Mouse (Mus musculus): ENCODE data around the gene Susd4. TPM values are rescaled to one million over a fixed set of nuclear protein-coding genes. Genes with fewer than 3 reads are reported as not detected.

Susd4 gene
- polyA plus RNA-seq, 1 experiment, result not detected

DNA sequence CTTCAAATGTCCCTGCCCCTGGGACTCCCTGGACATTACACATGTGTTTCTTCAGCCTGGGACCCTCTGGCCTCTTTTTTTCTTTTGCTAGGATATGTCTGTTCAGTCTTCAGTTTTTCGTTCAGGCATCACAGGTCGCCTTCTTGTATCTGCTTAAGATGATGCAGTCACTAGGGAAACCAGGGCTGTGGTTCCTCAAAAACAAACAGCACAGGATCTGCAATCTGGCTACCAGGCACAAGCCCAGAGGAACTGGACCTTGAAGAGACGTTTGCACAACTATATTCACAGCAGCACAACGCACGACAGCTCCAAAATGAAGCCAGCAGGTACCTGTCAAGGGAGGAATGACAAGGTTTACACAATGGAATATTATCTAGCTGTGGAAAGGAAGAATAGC lies 145.9 kb downstream of the Susd4 start:
- peaks cover 19% of the 10 kb centered on the region for H3K4me1 ChIP-seq (ENCODE audit: control insufficient read depth, insufficient read depth, low read length)
- H3K4me3 ChIP-seq (ENCODE audit: insufficient read depth, low read depth, low read length), result no peak overlapping the region
- WGBS, result 87% methylated on average over 5 of the region's 5 CpGs
- H3K27ac ChIP-seq (ENCODE audit: insufficient read depth, low read depth, low read length), result no peak overlapping the region
- TF ChIP-seq POLR2A (IDR thresholded peaks at IDR 0.05; ENCODE audit: insufficient read depth, low read depth, low read length) (no peak), CTCF (IDR thresholded peaks at IDR 0.05; ENCODE audit: insufficient read depth, low read depth, low read length) (no peak)

DNA sequence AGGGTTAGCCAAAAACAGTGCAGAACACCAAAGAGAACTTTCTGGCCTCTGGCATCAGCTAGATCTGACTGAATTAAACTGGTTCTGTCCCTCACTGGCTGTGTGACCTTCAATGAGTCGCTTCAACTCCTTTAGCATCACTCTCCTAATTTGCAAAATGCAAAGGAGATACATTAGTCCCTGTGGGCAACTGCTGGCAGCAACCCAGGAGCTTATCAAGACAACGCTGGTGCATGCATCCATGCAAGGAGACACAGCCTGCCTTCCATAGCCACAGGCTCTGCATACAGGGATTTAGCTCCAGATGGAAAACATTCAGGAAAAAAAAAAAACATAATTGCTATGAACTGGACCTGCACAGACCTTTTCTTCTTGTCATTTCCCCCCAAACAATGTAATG lies 148.9 kb downstream of the Susd4 start:
- WGBS, result 65% methylated on average over 2 of the region's 2 CpGs
- Histone ChIP-seq H3K4me1 (ENCODE audit: control insufficient read depth, insufficient read depth, low read length) (peaks cover 14% of the 10 kb centered on the region), H3K4me3 (ENCODE audit: insufficient read depth, low read depth, low read length) (no peak overlapping the region), H3K27ac (ENCODE audit: insufficient read depth, low read depth, low read length) (no peak overlapping the region)
- TF ChIP-seq POLR2A (IDR thresholded peaks at IDR 0.05; ENCODE audit: insufficient read depth, low read depth, low read length) (no peak), CTCF (IDR thresholded peaks at IDR 0.05; ENCODE audit: insufficient read depth, low read depth, low read length) (no peak)

DNA sequence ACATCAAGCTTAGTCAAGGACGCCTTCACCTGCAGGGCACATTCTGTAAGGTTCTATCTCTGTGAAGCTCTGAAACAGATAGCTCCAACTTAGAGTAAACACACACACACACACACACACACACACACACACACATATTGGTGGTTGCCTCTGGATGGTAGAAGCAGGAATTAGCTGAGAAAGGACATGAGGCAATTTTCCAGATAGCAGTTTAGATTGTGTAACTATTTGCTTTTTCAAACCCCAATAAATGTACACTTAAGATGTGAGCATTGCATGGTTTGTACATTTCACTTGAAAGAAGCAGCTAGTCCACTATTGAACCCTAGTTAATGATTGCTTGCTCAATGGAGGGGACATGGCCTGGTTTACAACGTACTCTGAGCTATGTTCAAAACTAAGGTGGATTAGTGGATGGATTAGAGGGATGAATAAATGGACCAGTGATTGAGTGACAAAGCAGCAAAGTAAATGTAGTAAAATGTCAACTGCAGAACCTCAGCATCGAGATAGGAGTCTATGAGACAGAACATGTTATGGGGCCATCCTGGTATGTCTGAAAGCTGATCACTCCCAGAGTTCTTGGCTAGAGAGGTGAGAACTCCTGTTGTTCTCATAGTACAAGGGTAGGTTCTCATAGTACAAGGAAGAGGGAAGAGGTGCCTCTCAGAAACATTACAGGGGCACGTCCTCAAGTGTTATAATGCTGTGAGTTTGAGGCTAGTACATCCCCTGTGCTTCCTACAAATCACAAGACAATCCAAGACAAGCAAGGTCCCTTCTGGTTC lies 150.7 kb downstream of the Susd4 start:
- H3K27ac ChIP-seq (ENCODE audit: insufficient read depth, low read depth, low read length), result no peak overlapping the region
- 0 out of 2 replicates have a peak, but pooled peaks cover 5% of the 10 kb centered on the region for H3K4me1 ChIP-seq (ENCODE audit: control insufficient read depth, insufficient read depth, low read length)
- 95% methylated on average over 4 of the region's 4 CpGs for WGBS
- no peak for TF ChIP-seq POLR2A (IDR thresholded peaks at IDR 0.05; ENCODE audit: insufficient read depth, low read depth, low read length)
- TF ChIP-seq CTCF (IDR thresholded peaks at IDR 0.05; ENCODE audit: insufficient read depth, low read depth, low read length), result no peak
- H3K4me3 ChIP-seq (ENCODE audit: insufficient read depth, low read depth, low read length), result no peak overlapping the region

DNA sequence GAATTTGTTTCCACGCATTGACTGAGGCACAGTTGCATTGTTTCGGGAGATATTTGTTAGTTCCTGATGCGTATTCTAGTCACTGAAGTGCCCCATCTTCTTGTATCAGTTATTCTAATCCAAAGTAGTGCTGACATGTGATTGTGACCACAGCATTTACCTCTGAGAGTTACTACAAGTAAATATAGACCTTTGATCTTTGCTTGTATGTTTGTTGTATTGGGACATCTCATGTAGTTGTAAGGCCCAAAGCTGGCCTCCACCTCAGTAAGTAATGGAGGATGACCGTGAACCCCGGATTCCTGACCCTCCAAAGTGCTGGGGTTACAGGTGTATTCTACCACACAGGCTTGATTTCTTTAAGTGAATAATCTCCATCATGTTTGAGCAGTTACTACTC lies 152.5 kb downstream of the Susd4 start:
- 97% methylated on average over 5 of the region's 5 CpGs for WGBS
- no peak overlapping the region for H3K27ac ChIP-seq (ENCODE audit: insufficient read depth, low read depth, low read length)
- H3K4me1 ChIP-seq (ENCODE audit: control insufficient read depth, insufficient read depth, low read length), result 0 out of 2 replicates have a peak, but pooled peaks cover 5% of the 10 kb centered on the region

DNA sequence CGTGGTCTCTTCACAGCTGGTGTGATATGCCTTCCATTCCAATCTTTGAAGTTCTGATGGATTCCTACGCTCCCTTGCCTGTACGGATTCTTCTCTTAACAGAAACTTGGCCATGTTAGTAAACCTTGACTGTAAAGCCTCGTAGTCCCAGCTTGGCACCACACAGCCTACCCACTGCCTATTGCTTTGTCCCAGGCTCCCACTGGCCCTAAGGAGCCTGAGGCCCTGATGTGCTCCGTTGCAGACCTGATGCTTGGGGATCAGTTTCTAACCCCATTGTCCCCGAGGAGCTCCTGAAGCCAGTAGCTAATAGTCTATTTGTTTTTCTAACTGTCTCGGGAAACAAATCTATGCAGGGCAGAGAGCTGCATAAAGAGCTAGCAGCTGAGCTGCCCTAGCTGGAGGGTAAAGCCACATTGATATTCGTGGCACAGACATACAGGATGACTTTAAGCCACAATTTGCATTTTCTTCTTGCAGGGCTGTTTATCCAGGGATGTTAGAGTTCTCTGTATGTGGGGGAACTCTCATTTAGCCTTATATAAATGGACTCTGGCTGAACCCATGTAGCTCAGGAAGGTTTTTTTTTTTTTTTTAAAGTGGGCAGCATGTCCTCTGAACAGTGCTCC lies 155.2 kb downstream of the Susd4 start:
- Histone ChIP-seq H3K27ac (ENCODE audit: insufficient read depth, low read depth, low read length) (no peak overlapping the region), H3K4me3 (ENCODE audit: insufficient read depth, low read depth, low read length) (no peak overlapping the region), H3K4me1 (ENCODE audit: control insufficient read depth, insufficient read depth, low read length) (peaks cover 13% of the 10 kb centered on the region; the same call in 1 of the 2 replicates)
- TF ChIP-seq POLR2A (IDR thresholded peaks at IDR 0.05; ENCODE audit: insufficient read depth, low read depth, low read length) (no peak), CTCF (IDR thresholded peaks at IDR 0.05; ENCODE audit: insufficient read depth, low read depth, low read length) (no peak)
- WGBS, result 48% methylated on average over 8 of the region's 8 CpGs

More for the DNA sequence above, 152.5 kb downstream of the Susd4 start:
- H3K4me3 ChIP-seq (ENCODE audit: insufficient read depth, low read depth, low read length), result no peak overlapping the region
- TF ChIP-seq CTCF (IDR thresholded peaks at IDR 0.05; ENCODE audit: insufficient read depth, low read depth, low read length) (no peak), POLR2A (IDR thresholded peaks at IDR 0.05; ENCODE audit: insufficient read depth, low read depth, low read length) (no peak)

DNA sequence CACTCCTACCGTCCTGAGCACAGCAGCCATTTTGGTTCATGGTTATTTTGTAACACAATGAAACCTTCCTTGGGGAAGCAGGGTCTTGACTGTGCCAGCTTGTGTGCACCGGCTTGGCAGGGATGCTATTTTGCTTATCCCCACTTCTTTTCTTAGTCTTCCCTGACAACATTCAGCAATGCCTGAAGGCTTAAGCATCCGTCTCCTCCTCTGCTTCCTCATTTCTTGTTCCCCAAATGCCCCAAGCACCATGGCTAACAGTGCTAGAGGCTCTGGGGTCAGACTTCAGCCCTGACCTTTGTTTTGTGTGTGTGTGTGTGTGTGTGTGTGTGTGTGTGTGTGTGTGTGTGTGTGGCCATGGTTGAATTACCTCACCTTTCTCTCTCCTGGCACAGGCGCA lies 159.2 kb downstream of the Susd4 start:
- Histone ChIP-seq H3K27ac (ENCODE audit: insufficient read depth, low read depth, low read length) (no peak overlapping the region), H3K4me1 (ENCODE audit: control insufficient read depth, insufficient read depth, low read length) (peaks cover 13% of the 10 kb centered on the region), H3K4me3 (ENCODE audit: insufficient read depth, low read depth, low read length) (no peak overlapping the region)
- TF ChIP-seq POLR2A (IDR thresholded peaks at IDR 0.05; ENCODE audit: insufficient read depth, low read depth, low read length) (no peak), CTCF (IDR thresholded peaks at IDR 0.05; ENCODE audit: insufficient read depth, low read depth, low read length) (no peak)
- WGBS, result 51% methylated on average over 4 of the region's 4 CpGs

DNA sequence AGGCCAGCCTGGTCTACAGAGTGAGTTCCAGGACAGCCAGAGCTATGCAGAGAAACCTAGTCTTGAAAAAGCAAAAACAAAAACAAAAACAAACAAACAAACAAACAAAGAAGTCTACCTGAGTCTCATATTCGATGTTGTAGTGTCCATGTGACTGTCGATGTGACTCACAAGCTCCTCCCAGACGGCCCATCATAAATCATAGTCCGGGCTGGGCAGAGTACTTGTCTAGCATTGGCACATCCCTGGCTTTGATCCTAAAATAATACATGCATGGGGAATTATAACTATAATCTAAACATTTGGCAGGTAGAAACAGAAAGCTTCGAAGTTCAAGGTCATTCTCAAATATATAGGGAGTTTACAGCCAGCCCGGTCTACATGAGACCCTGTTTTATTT lies 162.8 kb downstream of the Susd4 start:
- 86% methylated on average over 6 of the region's 6 CpGs for WGBS
- no peak overlapping the region for H3K4me3 ChIP-seq (ENCODE audit: insufficient read depth, low read depth, low read length)
- no peak for TF ChIP-seq POLR2A (IDR thresholded peaks at IDR 0.05; ENCODE audit: insufficient read depth, low read depth, low read length)
- no peak for TF ChIP-seq CTCF (IDR thresholded peaks at IDR 0.05; ENCODE audit: insufficient read depth, low read depth, low read length)
- no peak overlapping the region for H3K27ac ChIP-seq (ENCODE audit: insufficient read depth, low read depth, low read length)
- peaks cover 10% of the 10 kb centered on the region for H3K4me1 ChIP-seq (ENCODE audit: control insufficient read depth, insufficient read depth, low read length)

DNA sequence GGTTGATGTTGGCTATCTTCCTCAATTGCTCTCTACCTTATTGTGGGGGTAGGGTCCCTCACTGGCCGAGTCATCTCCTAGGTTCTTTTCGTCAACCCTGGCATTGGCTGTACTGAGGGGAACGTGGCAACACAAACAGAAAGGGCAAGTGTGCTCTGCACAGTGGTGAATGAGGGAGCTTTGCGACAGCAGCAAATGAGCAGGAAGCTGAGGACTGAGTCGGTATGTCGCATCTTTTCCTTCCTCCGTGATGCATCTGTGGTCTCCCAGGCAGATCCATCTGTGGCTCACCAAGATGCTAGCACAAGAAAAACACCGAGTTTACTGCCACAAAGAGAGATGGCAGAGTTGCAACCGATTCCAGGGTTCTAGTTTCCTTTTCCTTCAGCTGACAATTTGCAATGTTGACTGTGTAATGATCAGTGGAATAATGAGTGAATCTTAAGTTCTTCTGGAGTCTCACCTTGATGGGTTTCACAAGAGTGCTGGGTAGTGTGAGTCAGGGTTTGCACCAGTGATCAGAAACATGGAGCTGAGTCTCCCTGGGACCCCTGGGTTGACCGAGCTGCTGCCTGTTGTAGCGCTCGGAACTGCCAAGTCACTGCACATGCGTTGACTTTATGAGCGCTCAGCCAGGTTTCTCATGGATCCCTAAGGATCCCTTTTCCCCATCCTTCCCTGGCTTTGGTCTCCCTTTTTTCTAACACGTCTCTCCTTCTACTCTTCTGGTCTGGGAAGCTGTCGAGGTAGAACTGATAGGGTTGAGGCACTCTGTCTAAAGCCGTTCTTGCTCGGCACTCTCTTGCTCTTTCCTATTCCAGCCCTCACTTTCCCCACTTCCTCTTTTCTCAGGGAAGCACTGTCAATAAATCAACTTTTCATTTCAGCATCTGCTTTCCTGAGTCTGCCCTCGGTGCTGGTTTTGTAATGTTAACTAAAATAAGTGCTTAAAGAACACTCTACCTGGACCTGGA lies 164.5 kb downstream of the Susd4 start:
- TF ChIP-seq POLR2A (IDR thresholded peaks at IDR 0.05; ENCODE audit: insufficient read depth, low read depth, low read length) (no peak), CTCF (IDR thresholded peaks at IDR 0.05; ENCODE audit: insufficient read depth, low read depth, low read length) (no peak)
- H3K4me1 ChIP-seq (ENCODE audit: control insufficient read depth, insufficient read depth, low read length), result peaks cover 3% of the 10 kb centered on the region; the same call in 1 of the 2 replicates
- WGBS, result 76% methylated on average over 19 of the region's 19 CpGs
- no peak overlapping the region for H3K4me3 ChIP-seq (ENCODE audit: insufficient read depth, low read depth, low read length)
- H3K27ac ChIP-seq (ENCODE audit: insufficient read depth, low read depth, low read length), result no peak overlapping the region
